Mouse (Mus musculus) liver, embryonic 15.5 days (tissue): ENCODE results near the gene Gtse1. TPM values are rescaled to one million over a fixed set of nuclear protein-coding genes. Genes with fewer than 3 reads are reported as not detected.

Experiments
- polyA plus RNA-seq: library from polyadenylated mRNA; unstranded; fragments of >200 nt; fragmentation: Nextera tagmentation; extraction: Ambion mirVana; gene quantifications from 2 replicates; pipeline ENCODE4 v1.2.1, GENCODE M21; 2015

Gene Gtse1
- polyA plus RNA-seq, 1 experiment from 2014 or later, result 24.2 TPM

Other genes starting within 250 kb of the Gtse1 start
- gene Ppara, start 124.8 kb upstream of the Gtse1 start, polyA plus RNA-seq, result 23.7 and 31.9 TPM in 2 replicates
- gene Cdpf1, start 48.0 kb upstream of the Gtse1 start, polyA plus RNA-seq, result 20.9 and 21.8 TPM in 2 replicates
- gene Pkdrej, start 38.0 kb upstream of the Gtse1 start, polyA plus RNA-seq, result 0.08 and 0.09 TPM in 2 replicates
- gene Ttc38, start 27.4 kb upstream of the Gtse1 start, polyA plus RNA-seq, result 8.6 and 9.8 TPM in 2 replicates
- 17.3 and 19.4 TPM in 2 replicates for gene Trmu, start 19.6 kb downstream of the Gtse1 start, polyA plus RNA-seq
- gene Celsr1, start 174.0 kb downstream of the Gtse1 start, polyA plus RNA-seq, result 0.01 and 0.08 TPM in 2 replicates
- 6.3 and 7.8 TPM in 2 replicates for gene Gramd4, start 197.9 kb downstream of the Gtse1 start, polyA plus RNA-seq